Mouse (Mus musculus) limb, embryonic 15.5 days (tissue): Measurements from ENCODE around the gene Ccdc63. TPM values are rescaled to one million over a fixed set of nuclear protein-coding genes. Genes with fewer than 3 reads are reported as not detected.

Experiments
- ATAC-seq: fragments of 200-750 bp; cut with Nextera tagmentation; 2 replicates; pipeline ENCODE4 v1.8.0; 2017; ENCODE audit warnings: low read depth, moderate TSS enrichment; ENCODE audit not compliant: insufficient number of reproducible peaks, low FRiP score, low TSS enrichment
- H3K27ac ChIP-seq: fragments of 300-500 bp; sonication (generic); 2 replicates; pipeline ENCODE4 v1.5.1; 2015; ENCODE audit warnings: moderate library complexity, mild to moderate bottlenecking, inconsistent platforms
- H3K27me3 ChIP-seq: fragments of 300-500 bp; sonication (generic); 2 replicates; pipeline ENCODE4 v1.6.1; 2015; ENCODE audit warnings: inconsistent platforms
- H3K36me3 ChIP-seq: fragments of 300-500 bp; sonication (generic); 2 replicates; pipeline ENCODE4 v1.6.1; 2015; ENCODE audit warnings: inconsistent platforms
- H3K4me1 ChIP-seq: fragments of 300-500 bp; sonication (generic); 2 replicates; pipeline ENCODE4 v1.6.1; 2015; ENCODE audit warnings: inconsistent platforms
- H3K4me2 ChIP-seq: fragments of 300-500 bp; sonication (generic); 2 replicates; pipeline ENCODE4 v1.6.1; 2015; ENCODE audit warnings: mild to moderate bottlenecking, inconsistent platforms
- H3K4me3 ChIP-seq: fragments of 300-500 bp; sonication (generic); 2 replicates; pipeline ENCODE4 v1.5.1; 2015; ENCODE audit warnings: mild to moderate bottlenecking, inconsistent platforms
- H3K9ac ChIP-seq: fragments of 300-500 bp; sonication (generic); 2 replicates; pipeline ENCODE4 v1.6.1; 2015; ENCODE audit warnings: inconsistent platforms
- H3K9me3 ChIP-seq: fragments of 300-500 bp; sonication (generic); 2 replicates; pipeline ENCODE4 v1.6.1; 2016; ENCODE audit warnings: inconsistent platforms
- WGBS: fragments of 180-500 bp; shearing (Covaris S2); methylation state at CpG from one replicate; pipeline ENCODE4 v1.1.7; 2015; 5-methylcytosine and 5-hydroxymethylcytosine counted together
- polyA plus RNA-seq: library from polyadenylated mRNA; unstranded; fragments of >200 nt; fragmentation: Nextera tagmentation; extraction: Ambion mirVana; gene quantifications from 2 replicates; pipeline ENCODE4 v1.2.1, GENCODE M21; 2015

The Ccdc63 gene
- polyA plus RNA-seq, 1 experiment from 2014 or later: 0.09 TPM

- no peaks in the 10 kb centered on the region for H3K27me3 ChIP-seq
- 74% methylated on average over 7 of the region's 7 CpGs for WGBS
- no peaks in the 10 kb centered on the region for H3K9me3 ChIP-seq
Observed at GRCm38 (mm10) chr5:122113450-122113849, 27.2 kb downstream of the Ccdc63 start.

GRCm38 (mm10) chr5:122111933-122112248 is 28.7 kb downstream of the Ccdc63 start:
- H3K4me2 ChIP-seq: no peak overlapping the region

More at GRCm38 (mm10) chr5:122113450-122113849, 27.2 kb downstream of the Ccdc63 start:
- Histone ChIP-seq H3K9ac (no peak overlapping the region), H3K4me1 (0 out of 2 replicates have a peak, but pooled peaks cover 3% of the 10 kb centered on the region), H3K27ac (no peak overlapping the region), H3K4me3 (no peak overlapping the region), H3K4me2 (no peak overlapping the region), H3K36me3 (no peaks in the 10 kb centered on the region)
- ATAC-seq: no peak

GRCm38 (mm10) chr5:122111091-122111932 is 29.3 kb downstream of the Ccdc63 start:
- no peak overlapping the region for H3K4me3 ChIP-seq
- no peak overlapping the region for H3K27ac ChIP-seq
- H3K9ac ChIP-seq: no peak overlapping the region
- no peak overlapping the region for H3K4me2 ChIP-seq
- 63% methylated on average over 26 of the region's 26 CpGs for WGBS
- 0 out of 2 replicates have a peak, but pooled peaks cover 3% of the 10 kb centered on the region for H3K4me1 ChIP-seq
- no peaks in the 10 kb centered on the region for H3K36me3 ChIP-seq
- H3K9me3 ChIP-seq: no peaks in the 10 kb centered on the region
- no peak for ATAC-seq
- H3K27me3 ChIP-seq: no peaks in the 10 kb centered on the region

More at GRCm38 (mm10) chr5:122111933-122112248, 28.7 kb downstream of the Ccdc63 start:
- Histone ChIP-seq H3K4me1 (0 out of 2 replicates have a peak, but pooled peaks cover 3% of the 10 kb centered on the region), H3K27me3 (no peaks in the 10 kb centered on the region), H3K36me3 (no peaks in the 10 kb centered on the region), H3K4me3 (no peak overlapping the region), H3K27ac (no peak overlapping the region), H3K9ac (no peak overlapping the region), H3K9me3 (no peaks in the 10 kb centered on the region)
- no peak for ATAC-seq
- WGBS: 38% methylated on average over 4 of the region's 4 CpGs

GRCm38 (mm10) chr5:122110625-122111024 is 30.0 kb downstream of the Ccdc63 start:
- H3K9me3 ChIP-seq: no peaks in the 10 kb centered on the region
- ATAC-seq: no peak
- no peak overlapping the region for H3K4me3 ChIP-seq
- H3K4me1 ChIP-seq: 0 out of 2 replicates have a peak, but pooled peaks cover 3% of the 10 kb centered on the region
- H3K36me3 ChIP-seq: no peaks in the 10 kb centered on the region
- H3K9ac ChIP-seq: no peak overlapping the region
- 91% methylated on average over 13 of the region's 13 CpGs for WGBS
- no peak overlapping the region for H3K4me2 ChIP-seq
- H3K27me3 ChIP-seq: no peaks in the 10 kb centered on the region
- no peak overlapping the region for H3K27ac ChIP-seq

GRCm38 (mm10) chr5:122109325-122110060 is 31.1 kb downstream of the Ccdc63 start:
- H3K27ac ChIP-seq: no peak overlapping the region
- H3K9ac ChIP-seq: no peak overlapping the region
- 0 out of 2 replicates have a peak, but pooled peaks cover 3% of the 10 kb centered on the region for H3K4me1 ChIP-seq
- WGBS: 49% methylated on average over 16 of the region's 16 CpGs
- H3K36me3 ChIP-seq: no peaks in the 10 kb centered on the region
- no peak overlapping the region for H3K4me3 ChIP-seq
- no peaks in the 10 kb centered on the region for H3K9me3 ChIP-seq
- no peak for ATAC-seq
- no peak overlapping the region for H3K4me2 ChIP-seq
- no peaks in the 10 kb centered on the region for H3K27me3 ChIP-seq

- no peak overlapping the region for H3K27ac ChIP-seq
- 65% methylated on average over 6 of the region's 6 CpGs for WGBS
- ATAC-seq: no peak
- H3K9ac ChIP-seq: no peak overlapping the region
- no peak overlapping the region for H3K4me2 ChIP-seq
- H3K36me3 ChIP-seq: no peaks in the 10 kb centered on the region
- H3K4me1 ChIP-seq: peaks cover 5% of the 10 kb centered on the region; the same call in 1 of the 2 replicates
- 0 out of 2 replicates have a peak, but pooled peaks cover 5% of the 10 kb centered on the region for H3K27me3 ChIP-seq
- no peak overlapping the region for H3K4me3 ChIP-seq
- H3K9me3 ChIP-seq: no peaks in the 10 kb centered on the region
Observed at GRCm38 (mm10) chr5:122108104-122108503, 32.5 kb downstream of the Ccdc63 start.

GRCm38 (mm10) chr5:122106212-122106611 is 34.4 kb downstream of the Ccdc63 start:
- H3K4me1 ChIP-seq: peaks cover 7% of the 10 kb centered on the region; the same call in 1 of the 2 replicates
- no peak overlapping the region for H3K4me2 ChIP-seq
- H3K4me3 ChIP-seq: no peak overlapping the region
- H3K27me3 ChIP-seq: peaks cover 14% of the 10 kb centered on the region; the same call in 1 of the 2 replicates
- H3K9ac ChIP-seq: no peak overlapping the region
- no peak overlapping the region for H3K27ac ChIP-seq
- H3K9me3 ChIP-seq: no peaks in the 10 kb centered on the region
- no peaks in the 10 kb centered on the region for H3K36me3 ChIP-seq
- WGBS: 71% methylated on average over 6 of the region's 6 CpGs
- ATAC-seq: no peak

- H3K9ac ChIP-seq: no peak overlapping the region
- peaks cover 7% of the 10 kb centered on the region; the same call in 1 of the 2 replicates for H3K4me1 ChIP-seq
- WGBS: 91% methylated on average over 9 of the region's 9 CpGs
- H3K4me2 ChIP-seq: no peak overlapping the region
- H3K27ac ChIP-seq: no peak overlapping the region
- H3K4me3 ChIP-seq: no peak overlapping the region
- H3K27me3 ChIP-seq: peaks cover 23% of the 10 kb centered on the region; the same call in 1 of the 2 replicates
- no peaks in the 10 kb centered on the region for H3K36me3 ChIP-seq
- no peak for ATAC-seq
- no peaks in the 10 kb centered on the region for H3K9me3 ChIP-seq
Observed at GRCm38 (mm10) chr5:122104981-122105380, 35.6 kb downstream of the Ccdc63 start.

- Histone ChIP-seq H3K4me2 (no peak overlapping the region), H3K36me3 (no peaks in the 10 kb centered on the region), H3K27me3 (peaks cover 24% of the 10 kb centered on the region; the same call in 1 of the 2 replicates), H3K9me3 (no peaks in the 10 kb centered on the region), H3K27ac (no peak overlapping the region), H3K4me1 (peaks cover 7% of the 10 kb centered on the region; the same call in 1 of the 2 replicates), H3K9ac (no peak overlapping the region), H3K4me3 (no peak overlapping the region)
- WGBS: 20% methylated on average over 2 of the region's 2 CpGs
- no peak for ATAC-seq
Observed at GRCm38 (mm10) chr5:122104201-122104600, 36.4 kb downstream of the Ccdc63 start.

- H3K9ac ChIP-seq: no peak overlapping the region
- 0 out of 2 replicates have a peak overlapping the region, but pooled peaks have one; percentile 4 for H3K4me3 ChIP-seq
- H3K36me3 ChIP-seq: no peaks in the 10 kb centered on the region
- no peak overlapping the region for H3K27ac ChIP-seq
- H3K27me3 ChIP-seq: peaks cover 24% of the 10 kb centered on the region; the same call in 1 of the 2 replicates
- ATAC-seq: no peak
- H3K9me3 ChIP-seq: no peaks in the 10 kb centered on the region
- peaks cover 7% of the 10 kb centered on the region; the same call in 1 of the 2 replicates for H3K4me1 ChIP-seq
- 31% methylated on average over 12 of the region's 12 CpGs for WGBS
- 0 out of 2 replicates have a peak overlapping the region, but pooled peaks have one; percentile 17 for H3K4me2 ChIP-seq
Observed at GRCm38 (mm10) chr5:122103075-122103474, 37.5 kb downstream of the Ccdc63 start.

- H3K4me3 ChIP-seq: 0 out of 2 replicates have a peak overlapping the region, but pooled peaks have one; percentile 4
- H3K27ac ChIP-seq: no peak overlapping the region
- peaks cover 7% of the 10 kb centered on the region; the same call in 1 of the 2 replicates for H3K4me1 ChIP-seq
- ATAC-seq: no peak
- H3K9me3 ChIP-seq: no peaks in the 10 kb centered on the region
- no peaks in the 10 kb centered on the region for H3K36me3 ChIP-seq
- no peak overlapping the region for H3K9ac ChIP-seq
- H3K4me2 ChIP-seq: 0 out of 2 replicates have a peak overlapping the region, but pooled peaks have one; percentile 17
- H3K27me3 ChIP-seq: peaks cover 24% of the 10 kb centered on the region; the same call in 1 of the 2 replicates
- 27% methylated on average over 7 of the region's 7 CpGs for WGBS
Observed at GRCm38 (mm10) chr5:122102476-122103050, 38.1 kb downstream of the Ccdc63 start.
